Mouse (Mus musculus) bone marrow macrophage, adult 2 months (primary cell): Measurements from ENCODE around the gene Matn1.

Experiments
- CTCF ChIP-seq: IDR thresholded peaks from 2 replicates; pipeline ENCODE4 v1.5.1; 2012; ENCODE audit warnings: low read depth, mild to moderate bottlenecking, low read length, moderate library complexity
- POLR2A ChIP-seq: IDR thresholded peaks from 2 replicates; pipeline ENCODE4 v1.6.1; 2012; ENCODE audit warnings: mild to moderate bottlenecking, low read depth, low read length, borderline replicate concordance

DNA sequence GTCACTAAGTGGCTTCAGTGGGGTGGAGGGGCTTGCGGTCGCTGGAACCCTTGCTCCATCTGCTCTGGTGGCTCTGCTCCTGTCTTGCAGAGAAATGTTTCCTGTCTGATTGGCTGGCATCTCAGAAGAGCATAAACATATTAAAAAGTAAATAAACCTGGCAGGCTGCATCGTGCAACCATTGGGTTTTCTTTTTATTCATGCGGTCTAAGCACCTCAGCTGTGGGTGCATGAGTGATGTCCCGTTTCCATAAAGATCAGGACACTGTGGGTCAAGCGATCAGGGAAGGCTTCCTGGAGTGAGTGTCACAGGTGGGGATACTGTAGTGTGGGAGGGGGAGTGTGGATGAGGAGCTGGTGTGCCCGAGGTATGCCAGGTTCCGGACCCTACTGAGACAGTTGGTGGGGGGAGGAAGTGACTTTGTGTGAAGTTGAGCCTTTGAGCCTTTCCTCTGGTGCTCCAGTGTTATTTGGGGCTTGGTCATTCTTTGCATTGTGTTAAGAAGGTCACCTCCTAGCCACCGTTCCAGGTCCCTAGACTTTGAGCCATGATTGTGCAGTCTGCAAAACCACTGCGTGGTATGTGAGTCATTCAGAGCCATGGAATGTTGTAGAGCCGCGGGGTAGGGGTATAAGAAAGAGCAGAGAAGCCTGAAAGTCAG lies 29.0 kb upstream of the Matn1 start:
- TF ChIP-seq CTCF: no peak
- no peak for TF ChIP-seq POLR2A
